Mouse (Mus musculus): ENCODE measurements around the gene Fbln1. TPM values are rescaled to one million over a fixed set of nuclear protein-coding genes. Genes with fewer than 3 reads are reported as not detected.

Fbln1 gene
- 10 to 100 TPM; 64.1 to 77.4 TPM for total RNA-seq (2021)
- long read RNA-seq, experiment 1, transcript Fbln1-201 (17 exons, 3,659 nt): minor isoform, 31 of 101 reads
- long read RNA-seq, experiment 1, transcript Fbln1-202 (15 exons, 2,273 nt): major isoform, 61 of 101 reads
- long read RNA-seq, experiment 1, partial matches to known transcripts: 7 of 101 reads
- long read RNA-seq, experiment 1, other reads (novel, unspliced or antisense): 2 of 101 reads
- long read RNA-seq, experiment 2, transcript Fbln1-201 (17 exons, 3,659 nt): minor isoform, 52 of 227 reads
- long read RNA-seq, experiment 2, transcript Fbln1-202 (15 exons, 2,273 nt): major isoform, 140 of 227 reads
- long read RNA-seq, experiment 2, partial matches to known transcripts: 20 of 227 reads
- long read RNA-seq, experiment 2, other reads (novel, unspliced or antisense): 15 of 227 reads

DNA sequence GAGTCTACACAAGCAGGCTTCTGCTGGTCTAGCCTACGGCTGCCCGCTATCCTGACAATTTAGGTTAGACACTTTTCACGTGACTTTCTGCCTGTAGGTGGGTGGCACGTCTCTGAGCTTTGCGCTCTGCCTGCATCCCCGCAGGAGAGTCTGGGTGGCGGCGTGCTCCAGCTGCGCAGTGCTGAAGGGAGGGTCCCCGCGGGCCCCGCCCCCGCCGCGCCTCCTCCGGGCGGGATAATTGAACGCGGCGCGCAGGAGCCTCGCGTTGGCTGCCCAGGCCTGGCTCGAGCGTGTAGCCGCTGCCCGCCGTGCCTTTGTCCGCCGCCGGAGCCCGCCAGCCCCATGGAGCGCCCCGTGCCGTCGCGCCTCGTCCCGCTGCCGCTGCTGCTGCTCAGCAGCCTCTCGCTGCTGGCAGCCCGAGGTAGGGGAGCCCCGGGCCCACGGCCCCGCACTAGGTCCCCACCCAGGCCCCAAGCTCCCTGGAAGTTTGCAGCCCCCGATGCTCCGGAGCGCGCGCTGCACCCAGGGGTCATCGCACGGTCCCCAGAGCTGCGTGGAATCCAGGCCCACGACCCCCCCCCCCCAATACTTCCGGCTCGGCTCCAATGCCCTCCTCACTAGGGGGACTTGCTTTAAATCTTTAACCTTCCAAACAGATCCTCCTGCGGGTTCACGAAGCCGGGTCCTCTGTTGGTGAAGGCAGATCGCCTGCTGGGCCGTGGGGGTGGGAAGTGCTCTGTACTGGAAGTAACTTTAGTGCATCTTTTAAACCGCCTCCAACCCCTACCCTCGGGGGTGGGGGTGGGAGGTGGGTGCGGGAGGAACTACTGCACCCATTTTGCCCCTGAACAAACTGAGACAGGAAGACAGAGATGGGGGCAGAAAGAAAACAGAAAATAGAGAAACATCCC, at the start of gene Fbln1:
Gene Fbln1, plus strand, starts transcription at position 158 of the 911 bp plus-strand sequence.
- peak; percentile 50 to 52 for DNase-seq (ENCODE audit: low spot score in 2 of 2)

DNA sequence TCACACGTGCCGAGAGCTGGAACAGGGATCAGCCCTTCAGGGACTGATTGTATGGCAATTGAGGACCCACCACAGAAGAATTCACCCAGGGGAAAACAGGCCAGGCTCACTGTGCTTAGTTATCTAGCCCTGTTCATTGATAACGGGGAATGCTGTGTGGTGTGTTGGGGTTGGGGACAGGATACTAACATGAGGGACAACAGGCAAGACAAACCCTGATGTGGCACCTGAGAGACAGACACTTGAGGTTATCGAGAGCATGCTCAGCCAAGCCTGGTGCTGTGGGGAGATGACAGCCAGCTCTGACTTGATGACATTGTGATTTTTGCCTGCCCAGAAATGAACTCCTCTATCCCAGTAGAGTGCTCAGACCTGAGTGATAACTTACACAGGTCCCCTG, 49.6 kb upstream of the Fbln1 start:
- no peak for DNase-seq (ENCODE audit: low spot score in 2 of 2)

DNA sequence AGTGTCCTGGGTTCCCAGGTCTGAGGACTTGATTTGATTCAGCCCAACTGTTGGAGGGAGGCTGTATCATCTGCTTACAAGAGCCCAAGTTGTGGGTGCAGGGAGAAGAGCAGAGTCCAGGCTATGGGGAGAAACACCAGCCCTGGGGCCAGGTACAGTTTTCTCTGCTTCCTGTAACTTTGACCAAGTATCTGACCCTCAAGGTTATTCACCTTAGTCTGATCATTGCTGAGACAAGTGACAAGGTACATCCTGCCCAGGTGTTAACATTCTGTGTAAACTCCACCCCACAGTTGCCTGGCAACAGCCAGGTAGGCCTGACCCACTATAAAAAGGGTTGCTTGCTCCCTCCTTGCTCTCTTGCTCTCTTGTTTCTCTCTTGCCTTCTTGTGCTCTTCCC, 44.3 kb upstream of the Fbln1 start:
- DNase-seq (ENCODE audit: low spot score in 2 of 2): no peak

DNA sequence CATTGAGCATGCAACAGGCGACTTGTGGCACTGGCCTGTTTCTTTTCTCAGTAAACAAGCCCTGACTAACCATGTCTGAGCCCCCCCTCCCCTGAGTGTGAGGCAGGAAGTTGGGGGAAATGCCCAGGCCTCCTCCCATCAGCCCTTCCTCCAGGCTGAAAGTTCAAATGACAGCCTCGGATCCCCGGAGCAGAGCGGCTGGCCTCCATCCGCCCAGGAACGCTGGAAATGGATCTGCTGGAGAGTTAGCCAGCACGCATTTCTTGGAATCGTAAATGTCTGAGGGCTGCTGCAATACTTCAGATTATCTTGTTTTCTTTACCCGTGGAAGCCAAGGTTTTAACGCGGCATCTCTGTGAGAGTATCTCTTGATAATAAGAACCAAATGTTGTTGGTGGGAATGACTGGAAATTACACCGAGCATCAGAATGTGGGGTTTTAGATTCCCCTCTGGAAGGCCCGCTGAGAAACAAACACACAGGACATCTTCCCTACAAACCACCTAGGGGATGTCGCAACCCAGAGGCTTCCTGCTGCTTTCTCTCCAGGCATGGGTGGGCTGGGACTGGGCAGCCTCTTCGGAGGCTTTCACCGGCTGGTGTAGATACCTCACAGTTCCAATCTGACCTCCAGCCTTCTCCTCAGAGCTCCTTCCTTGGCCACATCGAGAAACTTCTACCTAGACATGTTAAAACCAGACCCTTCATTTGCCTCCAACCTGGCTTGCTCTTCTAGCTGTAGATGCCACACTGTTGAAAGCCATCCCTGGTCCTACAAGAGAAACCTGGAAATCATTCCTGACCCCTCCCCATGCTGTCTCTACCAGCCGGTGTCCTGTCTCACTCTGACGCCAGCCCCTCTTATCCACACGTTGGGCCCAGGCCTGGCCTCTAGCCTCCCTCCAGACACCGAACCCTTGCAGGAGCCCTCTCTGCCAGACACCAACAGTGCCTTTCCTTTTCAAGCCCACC, 42.8 kb upstream of the Fbln1 start:
- no peak for DNase-seq (ENCODE audit: low spot score in 2 of 2)

DNA sequence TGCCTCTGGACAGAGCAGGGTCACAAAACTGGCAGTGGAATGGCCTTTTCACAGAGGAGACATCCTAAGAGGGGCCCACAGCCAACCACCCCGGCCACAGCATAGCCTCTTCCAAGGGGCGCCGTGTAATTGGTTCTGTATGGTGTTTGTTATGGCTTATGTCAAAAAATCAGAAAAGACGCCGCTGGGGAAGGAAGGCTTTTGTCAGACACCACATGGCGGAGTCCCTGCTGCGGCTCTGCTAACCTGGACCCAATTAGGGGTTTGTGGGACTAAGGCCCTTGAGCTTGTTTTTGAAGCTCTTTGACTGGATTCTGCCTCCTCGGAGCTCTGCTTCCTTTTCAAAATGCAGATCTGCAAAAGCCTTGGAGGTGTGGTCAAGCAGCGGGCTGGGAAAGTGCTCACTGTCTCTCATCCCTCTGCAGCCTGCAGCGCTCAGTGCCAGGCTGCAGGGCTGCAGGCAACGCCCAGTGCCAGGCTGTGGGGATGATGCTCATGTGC, 39.3 kb upstream of the Fbln1 start:
- DNase-seq (ENCODE audit: low spot score in 2 of 2): no peak

DNA sequence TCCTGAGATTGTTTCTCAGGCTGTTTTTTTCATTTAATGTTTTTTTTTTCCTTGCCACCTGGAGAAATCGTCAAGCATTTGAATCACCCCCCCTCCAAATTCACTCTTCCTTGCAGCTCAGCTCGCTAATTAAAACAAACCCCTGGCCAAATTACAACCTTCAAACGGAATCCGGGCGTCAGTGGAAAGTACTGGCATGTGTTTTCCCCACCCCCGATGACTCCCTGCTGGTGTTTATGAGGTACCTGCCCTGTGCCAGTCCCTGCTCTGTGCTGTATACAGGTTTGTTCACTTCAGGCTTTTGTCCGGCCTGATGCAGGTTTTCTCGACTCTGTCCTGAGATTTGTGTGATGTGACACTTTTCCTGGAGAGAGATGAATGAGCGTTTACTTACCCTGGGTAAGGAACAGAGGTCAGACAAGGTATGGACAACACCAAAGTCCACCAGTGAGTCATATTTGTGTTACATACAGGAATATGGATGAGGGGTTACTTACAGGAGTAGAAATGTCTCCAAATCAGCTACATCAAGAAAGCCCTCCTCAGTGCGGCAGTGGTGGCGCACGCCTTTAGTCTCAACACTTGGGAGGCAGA, 38.6 kb upstream of the Fbln1 start:
- no peak for DNase-seq (ENCODE audit: low spot score in 2 of 2)

DNA sequence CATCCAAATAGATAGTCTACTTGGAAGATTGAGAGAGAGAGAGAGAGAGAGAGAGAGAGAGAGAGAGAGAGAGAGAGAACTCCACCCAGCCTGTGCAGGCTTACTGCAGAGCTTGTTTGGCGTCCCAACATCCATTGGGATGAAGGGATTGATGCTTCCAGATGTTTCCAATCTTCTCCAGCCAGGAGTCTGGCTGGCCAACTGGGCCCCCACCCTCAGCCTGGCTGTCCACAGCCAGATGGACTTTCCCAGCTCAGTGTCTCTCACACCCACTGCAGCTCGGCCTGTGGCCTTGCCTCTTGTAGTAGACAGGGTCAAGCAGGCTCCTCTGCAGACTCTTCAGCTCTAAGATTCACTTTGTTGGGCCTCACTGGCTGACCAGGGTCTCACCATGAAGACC, 33.7 kb upstream of the Fbln1 start:
- DNase-seq (ENCODE audit: low spot score in 2 of 2): no peak

DNA sequence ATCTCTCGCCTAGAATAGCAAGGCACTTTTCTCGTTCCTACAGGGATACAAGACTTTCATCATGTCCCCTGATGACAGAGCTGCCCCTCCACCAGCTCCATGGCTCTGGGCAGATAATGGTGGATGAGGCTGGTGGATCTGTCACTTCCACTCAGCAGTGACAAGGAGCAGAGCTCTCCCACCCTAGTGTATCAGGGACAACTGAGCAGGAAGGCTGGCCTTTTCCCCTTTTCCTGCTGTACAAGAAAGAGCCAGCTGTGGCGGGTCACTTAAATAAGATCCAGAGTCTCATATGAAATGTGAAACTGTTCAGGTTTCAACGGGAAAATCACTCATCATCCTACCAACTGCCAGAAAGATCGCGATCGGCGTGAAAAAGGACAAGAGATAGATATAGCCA, 32.3 kb upstream of the Fbln1 start:
- DNase-seq (ENCODE audit: low spot score in 2 of 2): no peak

DNA sequence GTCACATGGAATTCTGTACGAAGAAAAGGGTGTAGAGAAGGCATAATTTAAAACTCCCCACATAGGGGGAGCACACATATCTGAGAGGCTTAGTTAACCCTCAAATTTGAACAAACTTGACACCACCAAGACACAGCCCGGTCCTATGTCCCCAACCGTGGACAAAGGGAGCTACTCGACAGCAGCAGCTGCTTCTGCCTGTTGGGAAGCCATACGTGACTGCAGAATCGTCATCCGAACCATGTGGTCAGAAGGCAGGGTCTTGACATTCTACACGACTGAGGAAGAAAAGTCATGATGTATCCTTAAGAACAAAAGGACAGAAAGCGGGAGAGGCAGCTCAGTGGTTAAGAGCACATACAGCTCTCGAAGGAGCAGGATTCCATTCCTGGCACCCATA, 31.7 kb upstream of the Fbln1 start:
- no peak for DNase-seq (ENCODE audit: low spot score in 2 of 2)

DNA sequence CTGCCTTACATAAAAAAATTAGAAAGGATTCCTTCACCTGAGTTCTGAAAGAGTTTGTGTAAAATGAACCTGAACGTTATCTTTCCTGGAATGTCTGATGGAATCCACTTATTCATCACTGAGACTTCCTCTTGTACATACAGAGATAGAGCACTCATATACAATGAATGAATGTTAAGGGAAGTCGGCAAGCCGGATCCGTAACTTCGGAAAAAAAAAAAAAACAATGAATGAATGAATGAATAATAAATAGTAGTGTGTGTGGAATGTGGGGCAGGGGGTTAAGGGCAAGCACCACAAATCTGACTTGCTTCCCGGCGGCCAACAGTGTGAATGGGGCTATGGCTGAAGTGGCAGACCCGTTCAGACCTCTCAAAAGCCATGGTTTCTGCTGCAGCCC, 28.2 kb upstream of the Fbln1 start:
- no peak for DNase-seq (ENCODE audit: low spot score in 2 of 2)

DNA sequence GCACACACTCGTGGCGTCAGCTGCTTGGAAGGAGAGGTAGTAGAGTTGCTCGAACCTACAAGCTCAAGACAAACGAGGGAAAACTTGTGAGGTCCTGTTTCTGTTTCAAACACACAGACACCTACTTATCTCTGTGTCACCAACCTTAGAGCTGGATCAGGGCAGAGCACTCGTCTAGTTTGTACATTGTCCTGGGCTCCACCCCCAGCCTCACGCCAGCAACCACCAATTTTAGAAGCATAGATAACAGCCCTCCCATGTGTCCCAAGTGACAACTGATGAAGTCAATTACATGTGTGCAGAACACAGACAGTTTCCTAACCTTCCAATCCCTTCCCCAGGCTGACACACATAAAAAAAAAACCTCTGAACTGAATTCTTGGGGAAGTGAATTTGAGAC, 27.6 kb upstream of the Fbln1 start:
- no peak for DNase-seq (ENCODE audit: low spot score in 2 of 2)

DNA sequence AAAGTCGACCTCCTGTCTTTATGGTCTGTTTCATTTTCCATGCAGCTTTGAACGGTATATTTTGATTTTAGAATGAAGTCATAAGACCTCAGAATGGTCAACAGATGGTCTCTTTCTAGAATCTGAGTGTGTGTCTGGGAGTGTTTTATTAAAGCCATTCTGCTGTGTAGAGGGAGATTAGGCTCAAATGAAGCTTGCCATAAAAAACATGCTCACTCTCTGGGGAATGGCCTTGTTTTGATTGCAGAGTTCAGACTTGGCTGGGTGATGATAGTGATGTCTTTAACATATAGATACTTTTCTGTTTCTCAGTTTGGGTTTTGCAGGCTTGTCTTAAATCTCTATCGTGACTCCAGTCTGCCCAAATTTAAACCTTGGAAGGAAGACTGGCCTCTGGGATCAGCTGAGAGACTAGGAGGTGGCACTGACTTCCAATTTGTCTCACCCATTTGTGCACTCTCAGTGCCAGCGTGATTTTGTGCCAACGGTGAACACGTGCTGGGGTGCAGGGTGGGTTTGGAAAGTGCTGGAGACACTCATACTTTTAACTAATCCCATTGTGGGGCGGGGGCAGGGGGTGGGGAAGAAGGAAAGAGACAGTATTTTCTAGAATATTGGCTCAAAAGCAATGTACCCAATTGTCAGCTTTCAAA, 26.1 kb upstream of the Fbln1 start:
- DNase-seq (ENCODE audit: low spot score in 2 of 2): no peak

DNA sequence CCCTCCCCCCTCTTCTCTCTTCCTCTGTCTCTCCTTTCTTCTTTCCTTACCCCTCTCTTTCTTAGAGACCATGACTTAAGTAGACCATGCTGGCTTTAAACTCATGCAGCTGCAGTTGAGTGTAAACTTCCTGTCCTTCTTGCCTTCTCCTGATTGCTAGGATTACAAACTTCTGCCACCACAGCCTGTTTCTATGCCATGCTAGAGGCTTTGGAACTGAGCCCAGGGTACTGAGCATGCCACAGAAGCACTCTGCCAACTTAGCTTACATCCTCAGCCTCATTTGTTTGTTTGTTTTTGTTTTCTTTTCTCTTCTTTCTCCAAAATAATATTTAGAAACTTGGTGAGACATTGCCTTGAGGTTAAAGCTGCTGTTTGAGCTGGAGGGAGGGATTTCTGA, 25.4 kb upstream of the Fbln1 start:
- DNase-seq (ENCODE audit: low spot score in 2 of 2): no peak

DNA sequence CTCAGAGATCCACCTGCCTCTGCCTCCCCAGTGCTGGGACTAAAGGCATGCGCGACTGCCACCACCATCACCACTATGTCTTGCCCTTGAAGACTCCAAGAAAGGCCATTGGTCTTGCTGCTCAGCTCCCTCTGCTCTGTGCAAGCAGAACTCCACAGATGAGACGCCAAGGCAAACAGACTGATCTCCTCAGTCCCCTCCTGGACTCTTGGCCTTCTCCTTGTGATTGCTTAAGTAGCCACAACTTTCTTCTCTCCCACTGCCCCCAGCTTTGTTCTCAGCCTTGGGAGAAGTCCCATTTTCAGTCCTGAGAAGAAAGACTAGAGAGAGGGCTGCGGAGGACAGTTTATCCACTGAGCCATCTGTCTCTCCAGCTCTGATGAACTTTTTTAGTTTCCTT, 23.7 kb upstream of the Fbln1 start:
- no peak for DNase-seq (ENCODE audit: low spot score in 2 of 2)

DNA sequence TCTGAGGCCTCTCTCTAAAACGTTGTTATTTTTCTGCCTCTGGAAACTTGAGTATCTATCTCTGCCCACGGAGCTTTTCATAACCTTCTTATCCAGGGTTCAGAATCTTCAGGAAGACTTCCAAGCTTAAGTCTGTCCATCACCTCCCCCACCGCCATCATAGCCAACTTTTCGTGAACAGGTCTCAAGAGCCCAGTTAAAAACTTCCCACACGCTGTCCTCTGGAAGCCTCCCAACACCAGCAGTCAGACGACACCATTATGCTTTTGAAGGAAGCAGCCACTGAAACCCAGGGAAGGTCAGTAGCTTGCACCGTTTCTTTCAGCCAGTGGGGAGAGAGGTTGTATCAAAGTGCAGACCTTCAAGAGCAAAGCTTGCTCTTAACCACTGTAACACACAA, 18.8 kb upstream of the Fbln1 start:
- no peak for DNase-seq (ENCODE audit: low spot score in 2 of 2)

DNA sequence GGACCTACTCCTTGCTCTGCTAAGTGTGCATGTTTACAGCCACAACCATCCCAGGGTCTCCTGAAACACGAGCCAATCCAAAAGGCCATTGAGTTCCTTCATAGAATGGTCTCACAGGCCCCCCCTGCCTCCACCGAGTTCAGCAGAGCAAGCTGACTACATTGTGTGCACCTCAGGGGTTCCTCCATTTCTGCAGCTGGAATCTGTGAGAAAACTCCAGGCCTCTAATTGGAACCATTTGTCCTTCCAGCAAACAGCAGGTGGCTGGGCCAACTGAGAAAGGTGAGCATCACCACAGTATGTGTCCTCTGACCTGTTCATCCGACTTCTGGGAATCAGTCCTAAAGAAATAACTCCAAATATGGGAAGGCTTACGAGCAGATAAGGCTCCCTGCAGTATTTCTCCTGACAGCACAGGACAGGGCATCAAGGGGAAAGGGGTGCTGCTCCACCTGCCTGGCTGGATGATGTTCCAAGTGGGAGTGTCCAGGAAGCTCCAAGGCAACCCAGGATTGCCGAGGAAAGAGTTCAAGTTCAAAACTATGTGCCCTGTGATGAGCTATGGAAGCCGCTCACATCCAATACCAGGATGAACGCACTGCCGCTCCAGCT, 17.5 kb upstream of the Fbln1 start:
- no peak for DNase-seq (ENCODE audit: low spot score in 2 of 2)

DNA sequence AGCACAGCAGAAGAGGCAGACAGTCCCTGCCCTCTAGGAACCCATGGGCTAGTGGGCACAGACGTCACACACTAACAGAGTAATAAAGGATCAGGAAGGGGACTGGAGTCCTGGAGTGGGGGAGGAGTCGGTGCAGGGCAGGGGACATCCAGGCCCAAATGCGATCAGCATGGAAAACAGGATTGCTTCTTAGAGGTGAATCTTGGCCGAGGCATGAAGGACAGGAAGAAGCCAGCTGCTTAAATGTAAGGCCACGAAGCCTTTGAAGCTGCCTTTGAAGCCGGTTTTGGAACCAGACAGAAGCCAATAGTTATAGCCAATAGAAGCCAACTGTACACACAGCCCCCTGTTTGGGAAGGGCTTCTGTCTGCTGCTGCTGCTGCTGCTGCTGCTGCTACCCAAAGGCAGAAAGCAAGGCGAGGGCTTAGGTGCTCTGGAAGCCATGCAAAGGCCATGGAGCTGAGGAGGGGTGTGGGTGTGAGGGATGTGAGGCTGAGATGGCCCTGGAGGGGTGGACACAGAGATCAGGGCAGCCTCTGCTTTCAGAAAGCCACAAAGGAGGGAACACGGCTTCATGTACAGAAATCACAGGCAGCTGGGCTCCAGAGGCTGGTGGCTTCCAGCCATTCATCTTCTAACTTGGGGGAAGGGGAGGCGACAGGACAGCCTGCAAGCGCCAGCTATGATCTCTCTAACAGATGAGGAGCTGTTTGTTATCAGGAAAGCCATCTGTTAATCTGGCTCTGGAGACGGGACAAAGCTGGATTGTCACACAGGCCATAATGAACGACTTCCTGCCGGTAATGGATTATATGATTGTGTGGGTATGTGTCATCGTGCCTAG, 5.1 kb upstream of the Fbln1 start:
- DNase-seq (ENCODE audit: low spot score in 2 of 2): peak in 1 of 2 experiments; percentile 12

DNA sequence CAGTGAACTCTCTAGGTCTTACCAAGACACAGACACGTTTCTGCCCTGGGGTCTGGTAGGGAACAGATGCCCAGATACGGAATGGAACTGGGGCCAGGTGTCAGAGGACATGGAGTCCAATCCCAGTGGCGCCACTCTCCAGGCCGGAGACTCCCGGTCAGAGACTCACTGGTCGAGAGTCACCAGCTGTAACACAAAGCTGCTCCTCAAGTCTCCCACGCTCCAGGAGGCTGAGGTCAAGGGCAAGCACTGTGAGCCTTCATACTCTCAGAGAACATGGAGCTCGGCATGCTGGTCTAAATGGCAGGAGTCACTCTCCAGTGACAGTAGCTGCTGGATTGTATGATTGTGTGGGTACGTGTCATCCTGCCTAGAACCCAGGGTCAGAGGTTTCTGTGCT, 3.5 kb upstream of the Fbln1 start:
- no peak for DNase-seq (ENCODE audit: low spot score in 2 of 2)

DNA sequence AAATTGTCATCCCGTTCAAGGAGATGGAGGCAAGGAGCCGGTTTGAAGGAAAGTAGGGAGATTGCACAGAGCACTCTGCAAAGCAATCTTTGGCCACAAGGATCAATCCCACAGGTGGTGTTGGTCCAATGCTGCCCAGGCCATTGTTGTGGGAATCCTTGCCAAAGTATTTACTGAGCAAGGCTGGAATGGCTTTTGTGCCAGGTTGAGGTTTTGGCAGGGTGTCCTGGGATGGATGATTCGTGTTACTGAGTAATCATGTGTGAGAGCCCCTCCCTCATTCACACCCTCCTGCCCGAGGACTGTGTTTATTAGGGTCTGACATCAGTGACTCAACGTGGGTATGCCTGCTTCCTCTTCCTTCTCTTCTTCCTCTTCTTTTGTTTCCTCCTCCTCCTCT, 3.0 kb upstream of the Fbln1 start:
- no peak for DNase-seq (ENCODE audit: low spot score in 2 of 2)
